Mouse (Mus musculus): Measurements from ENCODE around the gene Actn2.

DNA sequence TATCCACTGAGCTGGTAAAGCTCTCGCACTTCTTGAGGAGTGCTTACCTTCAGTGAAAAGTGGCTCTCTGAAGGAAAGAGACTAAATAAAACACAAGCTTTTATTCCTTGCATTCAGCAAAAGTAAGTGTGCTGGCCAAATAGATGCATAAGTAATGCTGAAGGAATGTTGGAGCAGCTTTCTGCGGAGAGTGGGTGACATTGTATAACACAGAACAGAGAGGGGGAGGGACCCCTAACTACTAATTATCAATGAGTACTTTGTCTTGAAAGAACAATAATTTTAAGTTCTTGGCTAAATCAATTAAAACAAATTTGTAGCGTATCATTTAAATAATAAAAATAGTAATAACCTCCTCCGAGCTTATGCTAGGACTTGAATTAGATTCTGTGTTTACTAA, 29.2 kb downstream of the Actn2 start:
- TF ChIP-seq TAL1 (IDR thresholded peaks at IDR 0.05; ENCODE audit: low read length) (no peak), GATA1 (IDR thresholded peaks at IDR 0.05; ENCODE audit: low read length) (no peak)

Measured in erythroblast, embryonic 14.5 days (primary cell).